Mouse (Mus musculus) forebrain, embryonic 15.5 days (tissue): ENCODE results near the gene Zfc3h1. TPM values are rescaled to one million over a fixed set of nuclear protein-coding genes. Genes with fewer than 3 reads are reported as not detected.

ENCODE experiments used
- ATAC-seq: fragments of 200-750 bp; cut with Nextera tagmentation; replicated peaks from 2 replicates; pipeline ENCODE4 v1.8.0; 2017; ENCODE audit warnings: mild to moderate bottlenecking, moderate TSS enrichment, moderate library complexity
- H3K27ac ChIP-seq: fragments of 300-500 bp; sonication (generic); replicated peaks from 2 replicates; pipeline ENCODE4 v1.5.1; 2015; ENCODE audit warnings: mild to moderate bottlenecking, inconsistent platforms
- H3K27me3 ChIP-seq: fragments of 300-500 bp; sonication (generic); 2 replicates; pipeline ENCODE4 v1.6.1; 2015; ENCODE audit warnings: inconsistent platforms
- H3K36me3 ChIP-seq: fragments of 300-500 bp; sonication (generic); 2 replicates; pipeline ENCODE4 v1.6.1; 2015; ENCODE audit warnings: mild to moderate bottlenecking, inconsistent platforms
- H3K4me1 ChIP-seq: fragments of 300-500 bp; sonication (generic); 2 replicates; pipeline ENCODE4 v1.6.1; 2015; ENCODE audit warnings: inconsistent platforms
- H3K4me2 ChIP-seq: fragments of 300-500 bp; sonication (generic); replicated peaks from 2 replicates; pipeline ENCODE4 v1.6.1; 2015; ENCODE audit warnings: mild to moderate bottlenecking, inconsistent platforms
- H3K4me3 ChIP-seq: fragments of 300-500 bp; sonication (generic); 2 replicates; pipeline ENCODE4 v1.5.1; 2015; ENCODE audit warnings: mild to moderate bottlenecking, inconsistent platforms
- H3K9ac ChIP-seq: fragments of 300-500 bp; sonication (generic); replicated peaks from 2 replicates; pipeline ENCODE4 v1.6.1; 2015; ENCODE audit warnings: mild to moderate bottlenecking, inconsistent platforms
- H3K9me3 ChIP-seq: fragments of 300-500 bp; sonication (generic); 2 replicates; pipeline ENCODE4 v1.6.1; 2016; ENCODE audit warnings: inconsistent platforms
- WGBS: fragments of 180-500 bp; shearing (Covaris S2); methylation state at CpG from one replicate; pipeline ENCODE4 v1.1.7; 2015; ENCODE audit warnings: mixed read lengths; 5-methylcytosine and 5-hydroxymethylcytosine counted together
- polyA plus RNA-seq: library from polyadenylated mRNA; unstranded; fragments of >200 nt; fragmentation: Nextera tagmentation; extraction: Ambion mirVana; gene quantifications from 2 replicates; pipeline ENCODE4 v1.2.1, GENCODE M21; 2015

Zfc3h1 gene
- polyA plus RNA-seq = 17.2 and 18.6 TPM in 2 replicates

- H3K36me3 ChIP-seq = 0 out of 2 replicates have a peak, but pooled peaks cover 5% of the 10 kb centered on the region
- WGBS = under 1% methylated on average over 65 of the region's 65 CpGs
- H3K27me3 ChIP-seq = no peaks in the 10 kb centered on the region
- H3K9me3 ChIP-seq = no peaks in the 10 kb centered on the region
- peak; percentile 98 for ATAC-seq
- H3K27ac ChIP-seq = peak within 1 kb of the TSS; percentile 98
- H3K4me2 ChIP-seq = peak within 1 kb of the TSS; percentile 69
- H3K4me1 ChIP-seq = peaks cover 53% of the 10 kb centered on the region
- H3K9ac ChIP-seq = peak within 1 kb of the TSS; percentile 94
- peak within 1 kb of the TSS; percentile 57 for H3K4me3 ChIP-seq
Observed at GRCm38 (mm10) chr10:115384221-115385017, at the start of gene Zfc3h1, which contains the start of gene Thap2. Gene Zfc3h1, plus strand, starts transcription at chr10:115384959. Gene Thap2, minus strand, starts transcription at chr10:115384443.

DNA sequence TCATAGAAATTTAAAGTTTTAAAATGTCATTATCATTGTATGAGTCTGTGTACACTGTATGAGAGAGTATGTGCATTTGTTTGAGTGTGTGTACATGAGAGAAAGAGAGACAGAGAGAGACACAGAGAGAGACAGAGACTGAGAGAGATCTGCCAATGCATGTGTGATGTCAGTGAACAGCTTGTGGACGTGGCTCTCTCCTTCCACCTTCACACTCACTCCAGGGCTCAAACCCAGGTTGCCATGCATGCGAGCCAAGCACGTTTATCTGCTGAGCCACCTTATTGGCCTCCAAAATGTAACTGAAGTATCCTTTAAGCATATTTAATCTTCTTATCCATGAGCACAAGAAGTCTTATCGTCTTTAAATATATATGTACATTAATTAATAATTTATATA, 47.9 kb upstream of the Zfc3h1 start:
- Histone ChIP-seq H3K4me3 (no peak overlapping the region), H3K36me3 (peaks cover 19% of the 10 kb centered on the region), H3K27me3 (no peaks in the 10 kb centered on the region), H3K9me3 (no peaks in the 10 kb centered on the region), H3K4me2 (no peak overlapping the region), H3K9ac (no peak overlapping the region), H3K27ac (no peak overlapping the region), H3K4me1 (no peaks in the 10 kb centered on the region)
- 83% methylated on average over 4 of the region's 4 CpGs for WGBS
- ATAC-seq = no peak

GRCm38 (mm10) chr10:115339820-115340328, 44.9 kb upstream of the Zfc3h1 start:
- no peak overlapping the region for H3K4me2 ChIP-seq
- ATAC-seq = no peak
- 95% methylated on average over 7 of the region's 7 CpGs for WGBS
- peaks cover 30% of the 10 kb centered on the region for H3K36me3 ChIP-seq
- no peak overlapping the region for H3K9ac ChIP-seq
- H3K4me3 ChIP-seq = no peak overlapping the region
- no peak overlapping the region for H3K27ac ChIP-seq
- H3K9me3 ChIP-seq = no peaks in the 10 kb centered on the region
- no peaks in the 10 kb centered on the region for H3K4me1 ChIP-seq
- no peaks in the 10 kb centered on the region for H3K27me3 ChIP-seq

DNA sequence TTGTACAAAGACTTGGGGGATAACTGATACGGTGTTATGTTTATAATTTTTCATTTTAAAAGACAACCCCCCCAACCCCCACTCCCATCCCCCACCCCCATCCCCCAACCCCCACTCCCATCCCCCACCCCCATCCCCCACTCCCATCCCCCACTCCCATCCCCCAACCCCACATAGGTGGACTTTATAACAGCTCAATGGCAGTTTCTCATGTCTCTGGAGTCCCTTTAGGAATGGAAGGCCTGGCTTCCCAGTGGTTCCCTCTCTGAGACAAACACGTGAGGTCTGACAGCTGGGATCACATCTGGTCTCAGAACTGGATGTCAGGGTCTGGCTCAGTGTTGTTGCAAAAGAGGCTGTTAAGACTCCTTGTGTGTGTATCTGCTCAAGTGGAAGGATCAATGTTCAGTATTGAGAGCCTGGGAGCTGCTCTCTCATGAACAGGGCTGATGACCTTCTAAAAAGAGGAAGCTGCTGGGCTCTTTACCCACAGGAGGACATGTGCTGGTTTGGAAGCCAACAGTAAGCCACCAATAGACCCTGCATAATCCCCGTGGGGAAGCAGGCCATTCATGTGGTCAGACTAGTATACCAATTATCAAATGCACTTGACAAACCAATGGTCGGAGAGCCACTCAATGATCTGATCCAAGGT, 41.9 kb upstream of the Zfc3h1 start:
- Histone ChIP-seq H3K27ac (no peak overlapping the region), H3K36me3 (peaks cover 39% of the 10 kb centered on the region), H3K4me3 (no peak overlapping the region), H3K9ac (no peak overlapping the region), H3K4me1 (no peaks in the 10 kb centered on the region), H3K27me3 (no peaks in the 10 kb centered on the region), H3K9me3 (no peaks in the 10 kb centered on the region), H3K4me2 (no peak overlapping the region)
- 84% methylated on average over 4 of the region's 4 CpGs for WGBS
- ATAC-seq = no peak

DNA sequence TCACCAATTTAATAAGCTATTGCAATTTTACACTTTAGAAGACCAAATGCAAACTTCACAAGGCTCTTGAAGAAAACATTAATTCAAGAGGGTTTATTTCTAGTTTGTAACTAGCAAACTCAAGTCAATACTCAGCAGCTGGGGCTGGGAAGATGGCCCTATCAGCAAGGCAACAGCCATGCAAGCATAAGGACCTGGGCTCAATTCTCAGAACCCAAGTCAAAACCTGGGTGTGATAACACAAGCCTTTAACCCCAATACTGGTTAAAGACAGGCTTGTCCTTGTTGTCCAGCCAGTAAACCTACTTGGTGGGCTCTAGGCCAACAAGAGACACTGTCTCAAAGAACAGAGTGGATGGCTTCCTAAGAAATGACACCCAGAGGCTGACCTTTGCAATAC, 38.3 kb upstream of the Zfc3h1 start:
- H3K27me3 ChIP-seq = no peaks in the 10 kb centered on the region
- no peaks in the 10 kb centered on the region for H3K4me1 ChIP-seq
- H3K4me3 ChIP-seq = no peak overlapping the region
- peaks cover 23% of the 10 kb centered on the region for H3K36me3 ChIP-seq
- H3K9ac ChIP-seq = no peak overlapping the region
- H3K4me2 ChIP-seq = no peak overlapping the region
- H3K9me3 ChIP-seq = no peaks in the 10 kb centered on the region
- H3K27ac ChIP-seq = no peak overlapping the region
- no peak for ATAC-seq

GRCm38 (mm10) chr10:115348131-115348530, 36.6 kb upstream of the Zfc3h1 start:
- Histone ChIP-seq H3K4me1 (no peaks in the 10 kb centered on the region), H3K27me3 (no peaks in the 10 kb centered on the region), H3K9me3 (no peaks in the 10 kb centered on the region), H3K27ac (no peak overlapping the region), H3K4me2 (no peak overlapping the region), H3K9ac (no peak overlapping the region), H3K4me3 (no peak overlapping the region), H3K36me3 (peaks cover 11% of the 10 kb centered on the region; the same call in 1 of the 2 replicates)
- ATAC-seq = no peak
- WGBS = 87% methylated on average over 6 of the region's 6 CpGs

GRCm38 (mm10) chr10:115349029-115349428, 35.7 kb upstream of the Zfc3h1 start:
- Histone ChIP-seq H3K27ac (0 out of 2 replicates have a peak overlapping the region, but pooled peaks have one; percentile 15), H3K4me1 (no peaks in the 10 kb centered on the region), H3K27me3 (no peaks in the 10 kb centered on the region), H3K9me3 (no peaks in the 10 kb centered on the region), H3K4me3 (no peak overlapping the region), H3K4me2 (no peak overlapping the region), H3K9ac (no peak overlapping the region), H3K36me3 (peaks cover 9% of the 10 kb centered on the region; the same call in 1 of the 2 replicates)
- peak; percentile 84 for ATAC-seq
- 58% methylated on average over 10 of the region's 10 CpGs for WGBS

- Histone ChIP-seq H3K27me3 (no peaks in the 10 kb centered on the region), H3K9me3 (no peaks in the 10 kb centered on the region), H3K4me1 (0 out of 2 replicates have a peak, but pooled peaks cover 1% of the 10 kb centered on the region), H3K36me3 (peaks cover 9% of the 10 kb centered on the region; the same call in 1 of the 2 replicates), H3K9ac (no peak overlapping the region), H3K4me2 (no peak overlapping the region), H3K27ac (0 out of 2 replicates have a peak overlapping the region, but pooled peaks have one; percentile 15), H3K4me3 (no peak overlapping the region)
- 0 out of 2 replicates have a peak, but pooled peaks have one; percentile 19 for ATAC-seq
- 75% methylated on average over 7 of the region's 7 CpGs for WGBS
Observed at GRCm38 (mm10) chr10:115349509-115349908, 35.2 kb upstream of the Zfc3h1 start.

DNA sequence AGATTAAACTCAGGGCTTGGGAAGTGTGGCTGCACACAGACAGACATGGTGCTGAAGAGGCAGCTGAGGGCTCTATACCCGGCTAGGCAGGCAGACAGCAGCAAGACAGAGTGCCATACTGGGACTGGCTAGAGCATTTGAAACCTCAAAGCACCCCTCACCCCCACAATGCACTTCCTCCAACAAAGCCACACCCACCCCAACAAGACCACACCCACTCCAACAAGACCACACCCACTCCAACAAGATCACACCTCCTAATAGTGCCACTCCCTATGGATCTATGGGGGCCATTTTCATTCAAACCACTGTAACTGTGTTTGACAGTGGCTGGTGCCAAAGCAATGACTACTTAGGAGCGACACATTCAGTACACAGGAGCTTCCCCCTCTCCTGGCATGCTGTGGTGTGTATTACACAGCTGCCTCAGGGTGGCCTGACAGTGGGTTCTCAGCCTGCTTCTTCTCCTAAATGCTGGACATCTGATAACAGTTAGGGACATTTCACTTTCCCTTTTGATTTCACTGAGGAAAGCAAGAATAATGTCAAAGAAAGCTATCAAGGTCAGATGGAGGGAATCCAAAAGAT, 33.9 kb upstream of the Zfc3h1 start:
- no peak for ATAC-seq
- Histone ChIP-seq H3K36me3 (peaks cover 9% of the 10 kb centered on the region; the same call in 1 of the 2 replicates), H3K27me3 (no peaks in the 10 kb centered on the region), H3K4me3 (no peak overlapping the region), H3K4me1 (0 out of 2 replicates have a peak, but pooled peaks cover 2% of the 10 kb centered on the region), H3K9me3 (no peaks in the 10 kb centered on the region), H3K9ac (no peak overlapping the region), H3K27ac (no peak overlapping the region), H3K4me2 (no peak overlapping the region)
- 86% methylated on average over 2 of the region's 2 CpGs for WGBS

DNA sequence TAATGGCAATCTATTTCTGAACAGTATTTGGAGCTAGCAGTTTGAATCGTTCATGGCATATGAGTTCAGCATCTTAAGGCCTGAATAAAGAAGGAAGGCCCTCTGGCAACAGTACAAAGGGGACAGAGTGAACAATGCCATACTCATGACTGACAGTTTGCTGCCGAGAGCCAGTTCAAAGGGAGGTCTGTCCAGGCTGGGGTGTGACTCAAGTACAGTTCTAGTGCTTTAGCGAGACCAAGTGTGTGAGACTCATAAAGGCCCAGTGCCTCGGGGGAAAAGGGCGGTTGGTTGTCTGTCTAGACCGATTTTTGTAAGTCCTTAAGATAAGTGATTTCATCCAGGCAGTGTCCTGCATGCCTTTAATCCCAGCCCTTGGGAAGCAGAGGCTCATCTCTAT, 30.2 kb upstream of the Zfc3h1 start:
- Histone ChIP-seq H3K9me3 (no peaks in the 10 kb centered on the region), H3K27me3 (no peaks in the 10 kb centered on the region), H3K4me2 (no peak overlapping the region), H3K9ac (no peak overlapping the region), H3K27ac (no peak overlapping the region), H3K4me1 (0 out of 2 replicates have a peak, but pooled peaks cover 2% of the 10 kb centered on the region), H3K4me3 (no peak overlapping the region), H3K36me3 (peaks cover 20% of the 10 kb centered on the region)
- WGBS = 47% methylated on average over 6 of the region's 6 CpGs
- no peak for ATAC-seq

- H3K9ac ChIP-seq = no peak overlapping the region
- no peak overlapping the region for H3K4me3 ChIP-seq
- no peaks in the 10 kb centered on the region for H3K27me3 ChIP-seq
- H3K9me3 ChIP-seq = no peaks in the 10 kb centered on the region
- peaks cover 20% of the 10 kb centered on the region for H3K36me3 ChIP-seq
- 0 out of 2 replicates have a peak, but pooled peaks cover 4% of the 10 kb centered on the region for H3K4me1 ChIP-seq
- ATAC-seq = no peak
- H3K27ac ChIP-seq = no peak overlapping the region
- 93% methylated on average over 6 of the region's 6 CpGs for WGBS
- no peak overlapping the region for H3K4me2 ChIP-seq
Observed at GRCm38 (mm10) chr10:115355016-115355415, 29.7 kb upstream of the Zfc3h1 start.

DNA sequence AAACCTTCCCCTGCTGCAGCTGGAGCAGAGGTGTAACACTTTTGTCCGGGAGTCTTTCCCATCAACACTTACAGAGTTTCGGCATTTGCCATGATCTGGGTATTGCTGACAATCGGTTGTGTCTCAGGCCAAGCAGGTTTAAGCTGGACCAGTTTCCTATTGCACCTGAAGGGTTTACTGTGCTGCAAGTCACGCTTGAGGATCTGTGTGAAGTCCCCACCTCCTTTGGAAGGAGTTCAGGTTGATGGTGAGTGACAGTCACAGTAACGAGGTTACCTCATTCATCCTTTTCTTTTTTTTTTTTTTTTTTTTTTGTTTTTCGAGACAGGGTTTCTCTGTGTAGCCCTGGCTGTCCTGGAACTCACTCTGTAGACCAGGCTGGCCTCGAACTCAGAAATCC, 28.7 kb upstream of the Zfc3h1 start:
- no peak overlapping the region for H3K27ac ChIP-seq
- H3K27me3 ChIP-seq = no peaks in the 10 kb centered on the region
- 90% methylated on average over 6 of the region's 7 CpGs for WGBS
- no peak for ATAC-seq
- H3K4me2 ChIP-seq = no peak overlapping the region
- no peak overlapping the region for H3K9ac ChIP-seq
- peaks cover 14% of the 10 kb centered on the region for H3K4me1 ChIP-seq
- peaks cover 20% of the 10 kb centered on the region for H3K36me3 ChIP-seq
- no peak overlapping the region for H3K4me3 ChIP-seq
- no peaks in the 10 kb centered on the region for H3K9me3 ChIP-seq
